Mouse (Mus musculus) right cerebral cortex, postnatal 25 days (tissue): Measurements from ENCODE around the gene Plk3.
"Not testable (repeated sequence)": the region's sequence is repeated elsewhere in the genome, so short reads cannot be mapped to it uniquely, and the experiment has no call there.

ENCODE experiments used
- DNase-seq: peaks from one replicate; pipeline ENCODE4 v3.0.0; 2022

The Plk3 gene

DNA sequence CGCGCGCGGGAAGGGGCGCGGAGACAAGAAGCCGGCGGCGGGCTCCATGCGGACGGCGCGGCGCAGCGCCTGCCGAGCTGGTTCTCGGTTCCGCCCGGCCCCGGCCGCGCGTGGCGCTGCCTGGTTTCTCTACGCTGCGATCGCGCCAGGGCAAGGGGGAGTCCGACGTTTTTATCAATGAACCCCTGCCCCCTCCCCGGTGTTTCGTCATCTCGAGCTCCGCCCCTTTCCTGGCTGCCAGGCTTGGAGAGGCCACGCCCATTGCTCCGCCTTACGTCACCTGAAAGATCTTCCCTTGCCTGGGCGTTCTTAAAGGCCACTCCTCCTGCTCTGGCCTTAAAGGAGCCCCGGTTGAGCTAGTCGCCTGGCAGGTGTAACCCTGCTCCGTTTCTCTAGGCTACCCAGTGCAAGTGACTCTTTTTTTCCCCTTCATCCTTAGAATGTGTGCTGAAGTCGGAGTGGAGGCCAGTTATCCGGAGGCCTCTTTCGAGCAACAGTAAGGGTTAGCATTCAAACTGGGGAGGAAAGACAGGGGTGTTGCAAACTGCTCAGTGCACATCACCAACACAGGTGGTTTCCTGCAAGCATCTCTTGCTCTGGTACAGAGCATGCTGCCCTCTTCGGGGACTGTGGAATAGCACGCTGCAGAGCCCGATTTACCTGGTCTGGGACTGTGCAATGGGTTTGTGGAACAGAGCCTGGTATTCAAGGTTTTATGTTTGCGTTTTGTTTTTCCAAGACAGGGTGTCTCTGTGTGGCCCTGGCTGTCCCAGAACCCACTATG is at the start of gene Plk3:
Gene Plk3, minus strand, starts transcription at position 147 of the 784 bp plus-strand sequence.
- DNase-seq = peak; percentile 98

DNA sequence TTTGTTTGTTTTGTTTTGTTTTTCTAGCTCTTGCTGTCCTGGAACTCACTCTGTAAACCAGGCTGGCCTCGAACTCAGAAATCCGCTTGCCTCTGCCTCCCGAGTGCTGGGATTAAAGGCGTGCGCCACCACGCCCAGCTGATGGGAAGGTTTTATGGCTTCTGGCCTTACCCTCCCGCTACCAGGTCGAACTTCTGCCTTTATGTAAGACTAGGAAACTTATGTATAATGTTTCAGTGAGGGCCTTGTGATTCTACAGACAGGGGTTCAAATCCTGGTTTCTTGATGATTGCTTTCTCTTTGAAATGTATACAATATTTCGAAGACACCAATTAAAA is 49.0 kb upstream of the Plk3 start:
- DNase-seq = not testable (repeated sequence)

DNA sequence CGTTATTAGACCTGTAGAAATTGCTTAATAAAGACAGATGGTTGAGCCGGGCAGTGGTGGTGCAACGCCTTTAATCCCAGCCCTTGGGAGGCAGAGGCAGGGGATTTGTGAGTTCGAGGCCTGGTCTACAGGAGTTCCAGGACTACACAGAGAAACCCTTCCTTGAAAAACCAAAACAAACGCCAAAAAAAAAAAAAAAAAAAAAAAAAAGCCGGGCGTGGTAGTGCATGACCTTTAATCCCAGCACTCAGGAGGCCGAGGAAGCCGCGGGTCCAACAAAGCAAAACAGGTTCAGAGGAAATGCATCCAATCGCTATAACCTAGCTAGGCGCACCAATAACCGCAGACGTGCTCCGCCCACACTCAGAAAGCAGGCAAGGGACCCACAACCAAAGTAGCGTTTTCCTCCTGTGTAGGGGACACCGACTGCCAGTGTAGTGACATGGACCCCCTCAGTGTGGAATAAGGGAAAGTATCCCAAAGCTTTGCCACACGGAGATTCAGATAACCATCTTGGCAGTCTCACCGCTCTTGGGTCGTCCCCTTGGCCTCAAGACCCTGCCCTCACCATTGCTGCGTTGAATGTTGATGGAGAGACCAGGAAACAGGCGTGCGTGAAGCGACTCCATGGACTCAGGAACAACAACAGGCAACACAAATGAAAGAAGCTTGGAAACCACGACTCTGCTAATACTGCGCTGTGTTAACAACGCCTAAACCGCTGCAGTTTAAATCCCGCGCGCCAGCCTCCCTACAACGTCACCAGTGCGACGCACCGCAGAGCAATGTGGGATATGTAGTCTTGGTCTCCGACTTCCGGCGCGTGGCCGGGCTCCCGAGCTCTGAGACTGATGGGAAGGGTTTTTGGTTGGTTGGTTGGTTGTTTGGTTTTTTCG is 48.3 kb upstream of the Plk3 start, which contains the start of gene Kif2c:
Gene Kif2c, minus strand, starts transcription at position 777 of the 896 bp plus-strand sequence.
- peak; percentile 90 for DNase-seq

DNA sequence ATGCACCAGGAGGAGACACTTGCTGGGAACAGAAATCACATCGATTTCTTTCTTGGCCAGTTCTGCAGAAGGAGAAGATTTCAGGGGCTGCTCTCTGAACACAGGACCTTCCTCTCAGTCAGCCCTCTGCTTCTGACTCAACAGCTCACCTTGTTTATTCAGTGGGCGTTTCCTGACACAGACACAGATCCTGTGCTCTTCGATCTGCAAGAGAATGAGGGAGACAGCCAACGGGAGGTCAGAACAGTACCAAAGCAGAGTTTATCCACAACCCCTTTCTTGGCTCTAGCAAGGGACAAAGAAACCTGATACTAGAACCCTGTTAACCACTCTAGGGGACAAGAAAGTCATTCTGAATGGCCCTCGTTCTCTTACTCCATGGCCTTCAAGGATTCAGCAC is 36.2 kb upstream of the Plk3 start:
- no peak for DNase-seq

DNA sequence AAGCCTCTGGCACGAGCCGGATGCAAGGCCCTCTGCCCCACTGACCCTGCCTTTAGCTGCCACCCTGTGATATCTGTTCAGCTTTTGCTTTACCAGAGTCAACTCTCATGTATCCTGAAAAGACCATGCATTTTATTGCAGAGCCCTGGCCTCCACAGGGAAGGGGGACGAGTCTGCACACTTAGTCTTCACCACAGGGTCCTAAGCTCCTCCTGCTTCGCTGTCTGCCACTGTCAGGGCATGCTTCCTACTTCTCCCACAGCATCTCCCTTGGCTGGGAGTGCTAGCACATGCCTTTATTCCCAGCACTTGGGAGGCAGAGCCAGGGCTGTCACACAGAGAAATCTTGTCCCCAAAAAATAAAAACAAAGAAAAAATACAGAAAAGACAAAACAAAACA is 27.4 kb upstream of the Plk3 start:
- DNase-seq = no peak

DNA sequence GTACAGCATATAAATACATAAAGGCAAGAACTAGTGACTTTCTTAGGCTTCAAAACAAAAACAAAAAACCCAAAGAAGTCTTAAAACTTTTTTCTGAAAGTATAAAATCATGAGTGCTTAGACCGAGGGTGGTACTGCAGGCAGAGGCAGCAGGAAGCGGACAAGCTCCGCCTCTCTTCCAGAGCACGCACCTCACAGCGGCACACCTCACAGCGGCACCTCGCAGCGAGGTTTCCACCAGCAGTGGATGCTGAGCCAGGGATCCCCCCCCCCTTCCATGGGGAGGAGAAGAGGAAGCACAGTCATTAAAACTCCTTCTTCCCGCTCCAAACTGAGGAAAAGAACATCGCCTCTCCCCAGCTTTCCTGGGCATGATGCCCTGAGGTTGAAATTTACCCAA is 25.9 kb upstream of the Plk3 start:
- no peak for DNase-seq

DNA sequence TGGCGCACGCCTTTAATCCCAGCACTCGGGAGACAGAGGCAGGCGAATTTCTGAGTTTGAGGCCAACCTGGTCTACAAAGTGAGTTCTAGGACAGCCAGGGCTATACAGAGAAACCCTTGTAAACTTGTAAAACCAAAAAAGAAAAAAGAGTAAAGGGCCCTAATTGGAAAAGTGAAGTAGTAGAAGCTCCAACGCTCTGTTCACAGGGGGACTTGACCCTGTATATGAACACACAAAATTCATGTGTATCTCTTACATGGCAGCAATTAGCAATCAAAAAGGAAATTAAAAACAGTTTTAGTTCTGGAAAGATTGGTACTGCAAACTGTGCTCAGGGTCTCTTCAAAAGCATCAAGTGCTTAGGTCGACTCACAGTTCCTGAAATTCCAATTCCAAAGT is 22.6 kb upstream of the Plk3 start:
- no peak for DNase-seq

DNA sequence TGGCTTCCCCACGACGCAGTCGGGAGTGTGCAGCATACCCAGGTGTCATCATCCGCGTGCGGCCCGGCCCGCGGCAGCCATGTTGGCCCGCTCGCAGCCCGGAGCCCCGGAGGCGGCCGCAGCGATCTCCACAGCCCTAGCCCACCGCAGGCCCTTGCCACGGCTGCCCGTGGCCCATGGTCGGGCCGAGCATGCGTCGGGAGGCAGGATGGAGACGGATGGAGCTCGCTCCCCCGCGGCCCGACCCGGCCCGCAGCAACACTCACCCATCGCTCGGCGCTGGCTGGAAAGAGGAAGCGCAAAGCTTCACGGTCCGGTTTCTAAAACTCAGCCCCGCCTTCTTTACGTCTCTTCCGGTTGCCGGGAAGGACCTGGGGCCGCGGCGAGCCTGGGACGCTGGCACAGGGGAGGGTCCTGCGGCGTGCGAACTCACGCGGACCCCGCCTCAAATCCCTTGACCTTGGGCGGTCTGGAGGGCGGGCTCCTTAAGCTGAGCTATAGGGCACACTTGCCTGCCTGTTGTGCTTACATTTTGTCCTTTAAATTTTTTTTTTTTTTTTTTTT is 22.1 kb upstream of the Plk3 start, which contains the start of gene Rps8:
Gene Rps8, minus strand, starts transcription at position 452 of the 564 bp plus-strand sequence.
- DNase-seq = peak; percentile 88

DNA sequence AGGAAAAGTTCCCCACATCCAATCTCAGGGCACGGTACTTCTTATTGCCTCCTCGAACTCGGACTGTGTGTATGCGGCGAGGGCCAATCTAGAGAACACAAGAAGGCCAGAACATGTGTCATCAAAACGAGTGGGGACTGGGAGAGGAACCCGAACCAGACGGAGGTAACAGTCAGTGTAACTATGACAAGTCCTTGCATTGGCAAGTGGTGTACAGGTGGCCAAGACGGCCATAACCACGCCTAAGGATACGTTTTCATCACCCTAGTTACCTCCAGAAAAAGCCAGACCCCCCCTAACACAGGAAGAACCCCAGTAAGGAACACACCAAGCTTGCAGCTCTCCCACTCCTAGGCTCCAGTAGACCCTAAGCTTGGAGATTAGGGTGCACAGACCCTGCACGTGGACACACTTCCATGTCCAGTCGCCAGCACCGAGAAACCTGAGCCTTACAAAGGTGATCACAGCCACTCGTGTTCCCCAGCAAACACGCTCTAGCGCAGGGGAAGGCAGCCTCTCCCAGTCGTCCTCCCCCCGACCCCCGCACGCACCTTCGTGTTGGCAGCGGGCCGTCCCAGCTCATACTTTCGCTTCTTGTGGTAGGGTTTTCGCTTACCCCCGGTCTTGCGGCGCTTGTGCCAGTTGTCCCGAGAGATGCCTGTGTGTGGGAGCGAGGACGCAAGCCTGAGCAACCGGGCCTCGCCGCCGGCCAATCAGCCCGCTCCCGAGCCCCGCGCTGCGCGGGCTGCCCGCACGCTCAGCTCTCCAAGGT is 21.4 kb upstream of the Plk3 start:
- no peak for DNase-seq

DNA sequence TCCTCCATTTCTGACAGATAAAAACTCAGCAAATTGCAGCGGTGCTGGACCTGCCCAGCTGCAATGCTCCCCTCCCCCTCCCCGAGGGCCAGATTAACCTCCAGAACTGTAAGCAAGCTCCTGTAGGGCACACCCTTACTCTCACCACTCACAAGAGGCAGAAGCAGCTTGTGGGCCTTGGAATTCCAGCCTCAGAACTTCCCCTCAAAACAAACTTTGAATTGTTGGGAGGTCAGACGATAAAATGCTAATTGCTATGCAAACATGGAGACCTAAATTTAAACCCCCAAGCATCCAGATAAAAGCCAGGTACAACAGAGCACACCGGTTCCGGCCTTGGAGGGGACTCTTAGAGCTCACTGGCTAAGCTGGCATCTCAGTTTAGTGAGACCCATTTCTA is 19.0 kb upstream of the Plk3 start:
- DNase-seq = no peak

DNA sequence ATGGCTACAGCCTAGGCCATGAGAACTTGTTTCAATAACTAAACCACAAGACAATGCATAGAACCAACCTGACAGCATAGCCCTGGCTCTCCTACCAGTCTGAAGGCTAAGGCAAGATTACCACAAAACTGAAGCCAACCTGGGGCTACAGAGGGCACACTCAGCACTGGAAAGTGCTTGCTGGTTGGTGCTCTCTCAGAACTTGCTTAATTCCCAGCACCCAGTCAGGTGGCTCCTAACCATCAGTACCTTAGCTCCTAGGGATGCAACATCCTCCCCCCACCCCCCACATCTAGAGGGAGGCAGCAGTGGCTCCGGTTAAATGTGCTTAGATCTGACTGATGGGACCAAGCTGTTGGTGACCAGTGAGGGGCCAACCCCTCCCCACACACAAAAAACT is 17.7 kb upstream of the Plk3 start:
- no peak for DNase-seq

DNA sequence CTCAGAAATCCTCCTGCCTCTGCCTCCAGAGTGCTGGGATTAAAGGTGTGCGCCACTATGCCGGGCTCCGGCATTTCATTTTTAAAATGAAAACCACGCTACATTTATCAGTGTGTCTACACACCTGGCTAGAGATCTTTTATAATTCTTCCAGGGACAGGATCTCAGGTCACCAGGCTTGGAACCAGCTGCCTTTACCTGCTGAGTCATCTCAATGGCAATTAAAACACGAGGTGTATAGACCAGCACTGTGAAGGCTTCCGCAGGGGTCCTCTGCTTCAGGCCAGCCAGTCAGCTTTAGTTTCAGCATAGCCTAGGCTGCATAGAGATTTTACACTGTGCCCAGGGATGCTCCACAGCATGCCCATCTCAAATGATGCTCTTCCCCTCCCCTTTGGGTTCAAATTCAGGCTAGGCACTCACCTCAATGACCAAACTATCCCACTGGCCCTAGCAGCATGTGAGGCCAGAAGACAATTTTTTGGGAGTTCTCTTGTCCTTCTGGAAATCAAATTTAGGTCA is 16.5 kb upstream of the Plk3 start:
- DNase-seq = no peak

DNA sequence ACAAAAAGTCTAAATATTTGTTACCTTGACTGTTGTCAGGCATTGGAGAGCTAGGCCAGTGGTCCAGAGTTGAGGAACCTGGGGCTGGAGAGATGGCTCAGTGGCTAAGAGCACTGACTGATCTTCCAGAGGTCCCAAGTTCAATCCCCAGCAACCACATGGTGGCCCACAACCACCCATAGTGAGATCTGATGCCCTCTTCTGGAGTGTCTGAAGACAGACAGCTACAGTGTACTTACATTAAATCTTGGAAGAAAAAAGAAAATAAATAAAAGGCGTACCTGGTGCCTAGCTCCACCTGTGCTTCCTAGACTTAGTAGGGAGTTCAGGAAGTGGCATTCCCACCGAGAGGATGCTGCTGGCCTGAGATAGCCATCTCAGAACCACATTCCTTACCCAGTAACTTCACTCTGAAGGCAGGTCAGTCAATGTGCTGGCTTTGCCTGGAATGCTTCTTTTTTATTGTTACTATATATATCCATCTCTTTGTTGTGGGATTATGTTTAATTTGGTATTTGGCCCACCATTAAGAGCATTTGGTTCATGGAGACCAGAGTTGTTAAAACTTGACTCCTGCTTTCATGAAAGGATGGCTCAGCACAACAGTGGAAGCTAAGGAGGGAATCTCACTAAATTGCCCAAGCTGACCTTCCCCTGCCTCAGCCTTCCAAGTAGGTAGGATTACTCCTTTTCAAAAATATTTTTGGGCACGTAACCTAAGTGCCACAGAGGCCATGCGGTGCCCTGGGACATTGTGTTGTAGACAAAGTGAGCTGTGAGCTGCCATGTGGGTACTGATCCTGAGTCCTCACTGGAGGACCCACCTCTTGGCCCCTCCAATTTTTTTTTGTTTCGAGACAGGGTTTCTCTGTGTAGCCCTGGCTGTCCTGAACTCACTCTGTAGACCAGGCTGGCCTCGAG is 15.8 kb upstream of the Plk3 start:
- no peak for DNase-seq

DNA sequence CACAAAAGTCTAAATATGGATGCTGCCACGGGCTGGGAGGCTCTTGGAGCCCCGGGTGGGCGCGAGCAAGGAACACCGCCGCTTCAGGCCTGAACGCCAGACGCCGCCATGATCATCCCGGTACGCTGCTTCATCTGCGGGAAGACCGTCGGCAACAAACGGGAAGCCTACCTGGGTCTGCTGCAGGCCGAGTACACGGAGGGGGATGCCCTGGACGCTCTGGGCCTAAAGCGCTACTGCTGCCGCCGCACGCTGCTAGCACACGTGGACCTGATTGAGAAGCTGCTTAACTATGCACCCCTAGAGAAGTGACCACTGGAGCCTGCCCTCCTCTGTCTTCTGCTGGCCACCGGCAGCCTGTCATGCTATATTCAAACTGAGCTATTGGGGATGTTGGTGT is 15.1 kb upstream of the Plk3 start:
- no peak for DNase-seq

DNA sequence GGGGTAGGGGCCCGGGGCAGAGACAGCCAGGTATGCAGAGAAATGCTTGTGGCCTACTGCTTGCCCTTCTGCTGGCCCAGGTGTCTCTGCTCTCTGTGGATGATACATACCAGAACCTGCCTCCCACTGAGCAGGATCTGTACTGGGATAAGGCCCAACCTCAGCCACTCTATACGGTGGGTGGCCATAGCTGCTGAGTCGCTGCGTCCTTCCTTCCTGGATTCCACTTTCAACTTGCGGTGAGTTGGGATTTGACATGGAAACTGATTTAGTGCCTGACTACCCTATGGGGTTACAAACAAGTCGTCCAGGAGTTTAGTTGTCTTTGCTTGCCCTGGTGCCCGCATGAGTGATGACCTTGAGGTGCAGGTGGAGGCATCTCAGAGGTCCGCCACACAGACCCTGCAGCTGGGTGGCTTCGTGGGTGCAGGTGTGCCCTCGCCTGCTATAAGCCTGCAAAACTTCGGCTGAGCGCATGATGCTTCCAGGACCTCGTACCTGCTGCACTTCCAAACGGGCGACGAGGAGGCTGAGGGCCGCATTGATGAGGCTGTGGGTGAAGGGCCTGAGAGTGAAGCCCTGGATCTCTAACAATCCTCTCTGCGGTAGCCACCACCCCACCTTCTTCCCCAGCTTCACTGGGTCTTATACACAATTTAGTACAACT is 14.4 kb upstream of the Plk3 start:
- DNase-seq = no peak

DNA sequence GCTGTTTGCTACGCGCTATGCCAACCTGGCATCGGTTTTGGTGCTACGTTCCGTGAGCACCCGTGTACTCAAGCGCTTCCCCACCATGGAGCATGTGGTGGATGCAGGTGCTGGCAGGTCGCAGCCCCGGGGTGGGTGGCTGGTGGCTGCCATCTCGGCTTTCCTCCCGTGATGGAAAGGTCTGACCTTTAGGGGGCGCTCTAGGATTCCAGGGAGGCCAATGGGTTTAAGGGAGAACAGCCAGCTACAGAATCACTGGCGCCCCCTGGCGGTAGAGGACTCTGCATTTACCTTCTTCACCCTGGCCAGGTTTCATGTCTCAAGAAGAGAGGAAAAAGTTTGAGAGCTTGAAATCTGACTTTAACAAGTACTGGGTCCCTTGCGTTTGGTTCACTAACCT is 12.4 kb upstream of the Plk3 start:
- DNase-seq = peak; percentile 54

DNA sequence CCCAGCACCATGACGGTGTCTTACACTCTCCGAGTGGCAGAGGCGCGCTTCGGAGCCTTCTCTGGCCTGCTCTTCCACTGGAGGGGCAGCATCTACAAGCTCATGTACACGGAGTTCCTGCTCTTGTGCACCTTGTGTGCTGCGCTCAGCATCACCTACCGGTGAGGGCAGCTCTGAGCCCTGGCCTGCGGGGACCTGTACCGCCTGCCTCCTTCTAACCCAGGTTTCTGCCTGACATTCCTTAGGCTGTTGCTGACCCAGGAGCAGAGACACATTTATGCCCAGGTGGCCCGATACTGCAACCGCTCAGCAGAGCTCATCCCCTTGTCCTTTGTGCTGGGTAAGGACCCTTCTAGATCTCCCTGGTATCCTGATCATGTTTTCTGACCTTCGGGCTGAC is 11.5 kb upstream of the Plk3 start:
- DNase-seq = no peak

DNA sequence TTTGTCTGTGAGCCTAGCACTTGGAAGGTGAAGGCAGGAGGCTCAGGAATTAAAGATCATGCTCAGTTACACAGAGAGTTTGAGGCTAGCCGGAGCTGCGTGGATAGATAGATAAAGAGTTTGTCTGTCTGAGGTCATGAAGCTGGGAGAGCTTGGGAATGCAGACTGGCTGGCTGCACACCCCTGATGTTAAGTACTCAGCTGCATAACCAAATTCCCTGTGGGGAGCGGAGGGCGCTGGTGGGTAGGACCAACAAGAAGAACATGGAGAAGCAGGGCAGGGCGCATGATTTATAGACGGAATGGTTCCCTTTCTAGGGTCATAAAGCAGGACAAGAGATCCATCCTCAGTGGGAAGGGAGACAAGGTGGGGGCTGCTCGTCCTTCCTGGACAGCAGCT is 9.3 kb upstream of the Plk3 start:
- DNase-seq = no peak

DNA sequence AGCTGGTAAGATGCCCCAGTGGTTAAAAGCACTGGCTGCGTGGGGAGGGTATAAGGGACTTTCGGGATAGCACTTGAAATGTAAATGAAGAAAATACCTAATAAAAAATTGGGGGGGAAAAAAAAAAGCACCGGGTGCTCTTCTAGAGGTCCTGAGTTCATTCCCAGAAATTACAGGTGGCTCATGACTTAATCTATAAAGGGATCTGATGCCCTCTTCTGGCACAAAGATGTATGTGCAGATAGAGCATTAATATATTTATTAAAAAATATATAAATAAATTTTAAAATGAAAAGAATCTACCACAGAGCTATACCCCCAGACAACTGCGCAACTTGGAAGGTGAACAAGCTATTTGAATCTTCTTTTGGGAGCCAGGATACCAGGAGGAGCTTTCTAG is 6.8 kb upstream of the Plk3 start:
- no peak for DNase-seq

DNA sequence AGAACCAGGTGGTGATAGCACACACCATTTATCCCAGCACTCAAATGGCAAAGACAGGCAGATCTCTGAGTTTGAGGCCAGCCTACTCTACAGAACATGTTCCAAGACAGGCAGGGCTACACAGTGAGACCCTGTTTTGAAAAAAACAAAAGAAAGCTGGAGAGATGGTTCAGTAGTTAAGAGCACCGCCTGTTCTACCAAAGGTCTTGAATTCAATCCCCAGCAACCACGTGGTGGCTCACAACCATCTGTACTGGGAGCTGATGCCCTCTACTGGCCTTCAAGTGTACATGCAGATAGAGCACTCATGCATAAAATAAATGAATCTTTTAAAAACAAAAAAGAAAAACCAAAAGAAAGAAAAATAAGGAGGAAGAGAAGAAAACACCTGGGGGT is 5.5 kb upstream of the Plk3 start:
- no peak for DNase-seq
